ENCODE assay signal across 10 mouse cellular contexts in the genomic region with DNA sequence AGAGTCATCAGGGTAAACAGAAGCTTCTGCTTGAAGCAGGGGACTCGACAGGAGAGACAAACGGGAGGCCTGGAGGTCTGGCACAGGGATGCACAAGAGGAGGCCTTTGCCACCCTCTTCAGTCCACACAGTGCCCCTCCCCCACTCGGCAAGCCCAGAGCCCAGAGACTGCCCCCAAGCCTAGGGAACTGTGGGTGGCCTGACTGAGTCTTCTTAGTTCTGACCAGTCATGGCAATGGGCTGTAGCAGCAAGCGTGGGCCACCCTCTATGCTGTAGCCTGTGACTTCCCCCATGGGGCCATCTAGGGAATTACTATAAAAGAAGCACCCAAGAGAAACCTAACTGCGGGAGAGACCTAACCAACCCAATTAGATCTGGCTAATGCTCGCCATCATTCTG. TPM values are rescaled to one million over a fixed set of nuclear protein-coding genes. Genes with fewer than 3 reads are reported as not detected.
DNase-seq lines count a peak whose midpoint lies in the region; ATAC-seq and TF ChIP-seq lines count a peak whose summit lies in the region.
"Had no signal": no experiment of that assay in that cellular context is flagged by ENCODE, and none has a peak within 500 bp of the region (broad histone marks: within the 10 kb centered on the region; RNA-seq: fewer than 3 reads in every experiment).

No protein-coding gene starts in this region.

- 0 out of 2 replicates have a peak, but pooled peaks have one; percentile 20 for TF ChIP-seq CTCF in cerebellum, adult 2 months (IDR thresholded peaks at IDR 0.05; ENCODE audit: borderline replicate concordance, insufficient read depth, low read depth, low read length)

- no peak overlapping the region for H3K4me3 ChIP-seq in cerebellum, adult 2 months (replicated peaks; ENCODE audit: insufficient read depth, low read depth, low read length)
- H3K4me3 ChIP-seq in midbrain, embryonic 14.5 days (replicated peaks; ENCODE audit: low read depth, low read length), result no peak overlapping the region
- no peak overlapping the region for H3K4me3 ChIP-seq in midbrain, embryonic 11.5 days (ENCODE audit: low read depth, low read length)
- H3K4me3 ChIP-seq: erythroblast, embryonic 14.5 days had no signal

- no peaks in the 10 kb centered on the region for H3K9me3 ChIP-seq in midbrain, embryonic 14.5 days (ENCODE audit: control insufficient read depth, low read length)
- H3K9me3 ChIP-seq in midbrain, embryonic 11.5 days (ENCODE audit: control insufficient read depth, low read length), result no peaks in the 10 kb centered on the region

- no peak overlapping the region for H3K4me2 ChIP-seq in midbrain, embryonic 14.5 days (ENCODE audit: low read length)
- no peak overlapping the region for H3K4me2 ChIP-seq in midbrain, embryonic 11.5 days

- no peak overlapping the region for H3K9ac ChIP-seq in midbrain, embryonic 14.5 days (replicated peaks; ENCODE audit: low read length)
- no peak overlapping the region for H3K9ac ChIP-seq in midbrain, embryonic 11.5 days (ENCODE audit: low read length)
- H3K9ac ChIP-seq: midbrain, embryonic 12.5 days had no signal

- ATAC-seq in midbrain, embryonic 14.5 days (ENCODE audit: low FRiP score, low TSS enrichment), result no peak
- ATAC-seq in midbrain, embryonic 11.5 days (ENCODE audit: low FRiP score), result no peak

- TF ChIP-seq POLR2A in cerebellum, adult 2 months (IDR thresholded peaks at IDR 0.05; ENCODE audit: borderline replicate concordance, insufficient read depth, low read length), result no peak

- DNase-seq in cerebellum, adult 2 months, result no peak
- no peak for DNase-seq in cerebellum, adult 9-10 months
- DNase-seq in midbrain, embryonic 14.5 days, result peak; percentile 34
- DNase-seq in midbrain, embryonic 11.5 days (ENCODE audit: low spot score, missing footprints), result no peak
- peak; percentile 54 to 72 for DNase-seq in kidney, postnatal 4 days
- peak; percentile 42 for DNase-seq in neural tube, embryonic 10.5 days (ENCODE audit: extremely low spot score, low spot score)
- DNase-seq in thymus, postnatal 10 days (ENCODE audit: low spot score in 2 of 2), result no peak
- DNase-seq in urinary bladder, postnatal 36 days (ENCODE audit: low spot score in 2 of 2), result no peak

- H3K36me3 ChIP-seq in midbrain, embryonic 14.5 days (ENCODE audit: control insufficient read depth, insufficient read depth, low read length), result no peaks in the 10 kb centered on the region
- no peaks in the 10 kb centered on the region for H3K36me3 ChIP-seq in midbrain, embryonic 11.5 days (ENCODE audit: control insufficient read depth, insufficient read depth, low read length)
- H3K36me3 ChIP-seq: midbrain, embryonic 12.5 days had no signal

- 54% methylated on average over 6 of the region's 6 CpGs for WGBS in cerebellum, adult 2 months
- 10% methylated on average over 6 of the region's 6 CpGs for WGBS in midbrain, embryonic 14.5 days
- 7% methylated on average over 6 of the region's 6 CpGs for WGBS in midbrain, embryonic 11.5 days

- H3K4me1 ChIP-seq in cerebellum, adult 2 months (ENCODE audit: control insufficient read depth, insufficient read depth, low read length), result no peaks in the 10 kb centered on the region; the same call in 1 of the 2 replicates
- peaks cover 12% of the 10 kb centered on the region; the same call in 1 of the 2 replicates for H3K4me1 ChIP-seq in midbrain, embryonic 14.5 days (ENCODE audit: control insufficient read depth, insufficient read depth, low read length)
- peaks cover 16% of the 10 kb centered on the region for H3K4me1 ChIP-seq in midbrain, embryonic 11.5 days (ENCODE audit: control insufficient read depth, insufficient read depth, low read length)

- peaks cover 2% of the 10 kb centered on the region; the same call in 1 of the 2 replicates for H3K27me3 ChIP-seq in cerebellum, adult 2 months (ENCODE audit: control insufficient read depth, insufficient read depth, low read length)
- peaks cover 51% of the 10 kb centered on the region for H3K27me3 ChIP-seq in midbrain, embryonic 14.5 days (ENCODE audit: control insufficient read depth, insufficient read depth, low read length)
- peaks cover 48% of the 10 kb centered on the region for H3K27me3 ChIP-seq in midbrain, embryonic 11.5 days (ENCODE audit: control insufficient read depth, insufficient read depth, low read length)

- H3K27ac ChIP-seq in cerebellum, adult 2 months (ENCODE audit: insufficient read depth, low read length), result no peak overlapping the region
- H3K27ac ChIP-seq in midbrain, embryonic 14.5 days (replicated peaks; ENCODE audit: low read depth, low read length), result no peak overlapping the region
- no peak overlapping the region for H3K27ac ChIP-seq in midbrain, embryonic 11.5 days (ENCODE audit: low read depth, low read length)
- H3K27ac ChIP-seq: midbrain, embryonic 12.5 days had no signal

RNA-seq across cellular contexts. Expression of a gene that starts 1.9 kb away (rescaled TPM):
- polyA plus RNA-seq in cerebellum, adult 2 months (2012; rRNA removed), result 1.8 and 2.7 TPM in 2 replicates
- polyA plus RNA-seq in midbrain, embryonic 14.5 days (2014; fragmentation: Nextera tagmentation; extraction: Ambion mirVana), result 0.12 and 1.5 TPM in 2 replicates
- polyA plus RNA-seq in midbrain, embryonic 11.5 days (2014; fragmentation: Nextera tagmentation; extraction: Ambion mirVana), result 2.1 and 2.7 TPM in 2 replicates

Comparison
In these comparisons a context has a peak if more than half of its experiments do, and no peak if none do; other contexts are left out.
1. DNase-seq: peak in midbrain, embryonic 14.5 days (single experiment), kidney, postnatal 4 days (2 of 2) and neural tube, embryonic 10.5 days (single experiment); none in cerebellum, adult 2 months (0 of 2), cerebellum, adult 9-10 months (single experiment), midbrain, embryonic 11.5 days (single experiment), thymus, postnatal 10 days (0 of 2) and urinary bladder, postnatal 36 days (0 of 2).